Mouse (Mus musculus) cerebellum, adult 2 months (tissue): ENCODE measurements at regions not wholly inside any gene's neighbourhood (a gene's known extent, or its start where the extent isn't known, plus 50 kb on each side); places are given as distances from the start of the nearest gene placed in this dataset.
A peak's percentile ranks its signal among the peaks of the same experiment; 100 is the strongest.

ENCODE experiments used
- DNase-seq, 2 experiments: peaks; one replicate each; pipeline ENCODE4 v3.0.0; 2021
- H3K27ac ChIP-seq: fragments of 200-500 bp; 2 replicates; pipeline ENCODE4 v1.5.1; 2012; ENCODE audit warnings: low read length, control low read depth, inconsistent platforms; ENCODE audit not compliant: insufficient read depth
- H3K27me3 ChIP-seq: fragments of 200-500 bp; 2 replicates; pipeline ENCODE4 v1.6.1; 2012; ENCODE audit warnings: inconsistent platforms, mild to moderate bottlenecking, low read length, moderate library complexity; ENCODE audit not compliant: control insufficient read depth, insufficient read depth
- H3K4me1 ChIP-seq: fragments of 200-500 bp; 2 replicates; pipeline ENCODE4 v1.6.1; 2011; ENCODE audit warnings: low read length; ENCODE audit not compliant: control insufficient read depth, insufficient read depth
- H3K4me3 ChIP-seq: fragments of 200-500 bp; replicated peaks from 2 replicates; pipeline ENCODE3; 2011; ENCODE audit warnings: mild to moderate bottlenecking, low read depth, low read length, control low read depth; ENCODE audit not compliant: insufficient read depth
- CTCF ChIP-seq: fragments of 200-500 bp; IDR thresholded peaks from 2 replicates; pipeline ENCODE4 v1.5.1; 2011; ENCODE audit warnings: low read depth, mild to moderate bottlenecking, control low read depth, low read length, moderate library complexity, borderline replicate concordance; ENCODE audit not compliant: insufficient read depth
- POLR2A ChIP-seq: fragments of 200-500 bp; IDR thresholded peaks from 2 replicates; pipeline ENCODE4 v1.6.1; 2011; ENCODE audit warnings: low read length, control low read depth, borderline replicate concordance; ENCODE audit not compliant: insufficient read depth
- WGBS: fragments of 180-500 bp; shearing (Covaris S2); methylation state at CpG from one replicate; pipeline ENCODE4 v1.1.7; 2018; 5-methylcytosine and 5-hydroxymethylcytosine counted together

- Histone ChIP-seq H3K4me1 (no peaks in the 10 kb centered on the region), H3K27ac (no peak overlapping the region), H3K4me3 (no peak overlapping the region), H3K27me3 (no peaks in the 10 kb centered on the region; the same call in 1 of the 2 replicates)
- TF ChIP-seq POLR2A: no peak
- TF ChIP-seq CTCF: no peak
- 81% methylated on average over 4 of the region's 4 CpGs for WGBS
- no peak for DNase-seq
Measured at GRCm38 (mm10) chr3:51064201-51064600, 160.0 kb upstream of the Noct start.

GRCm38 (mm10) chr3:51066373-51066772, 157.9 kb upstream of the Noct start:
- Histone ChIP-seq H3K27ac (no peak overlapping the region), H3K27me3 (no peaks in the 10 kb centered on the region; the same call in 1 of the 2 replicates), H3K4me1 (no peaks in the 10 kb centered on the region), H3K4me3 (no peak overlapping the region)
- no peak for DNase-seq
- 16% methylated on average over 5 of the region's 5 CpGs for WGBS
- TF ChIP-seq POLR2A (no peak), CTCF (no peak)

- Histone ChIP-seq H3K4me3 (no peak overlapping the region), H3K27me3 (no peaks in the 10 kb centered on the region), H3K27ac (no peak overlapping the region), H3K4me1 (no peaks in the 10 kb centered on the region; the same call in 1 of the 2 replicates)
- TF ChIP-seq CTCF: no peak
- no peak for TF ChIP-seq POLR2A
- no peak for DNase-seq
- WGBS: 62% methylated on average over 10 of the region's 10 CpGs
Measured at GRCm38 (mm10) chr3:51072417-51072816, 151.8 kb upstream of the Noct start.

GRCm38 (mm10) chr3:51073003-51073679, 151.1 kb upstream of the Noct start:
- no peak for DNase-seq
- no peaks in the 10 kb centered on the region; the same call in 1 of the 2 replicates for H3K4me1 ChIP-seq
- H3K27me3 ChIP-seq: no peaks in the 10 kb centered on the region
- H3K27ac ChIP-seq: no peak overlapping the region
- no peak overlapping the region for H3K4me3 ChIP-seq
- WGBS: 96% methylated on average over 15 of the region's 15 CpGs
- TF ChIP-seq POLR2A: no peak
- TF ChIP-seq CTCF: no peak

GRCm38 (mm10) chr3:51073743-51074319, 150.4 kb upstream of the Noct start:
- Histone ChIP-seq H3K27ac (no peak overlapping the region), H3K4me1 (no peaks in the 10 kb centered on the region; the same call in 1 of the 2 replicates), H3K4me3 (no peak overlapping the region), H3K27me3 (no peaks in the 10 kb centered on the region)
- 92% methylated on average over 7 of the region's 7 CpGs for WGBS
- no peak for DNase-seq
- TF ChIP-seq CTCF (no peak), POLR2A (no peak)

- H3K27me3 ChIP-seq: no peaks in the 10 kb centered on the region
- no peak overlapping the region for H3K4me3 ChIP-seq
- no peaks in the 10 kb centered on the region; the same call in 1 of the 2 replicates for H3K4me1 ChIP-seq
- peak; percentile 43 to 66 for DNase-seq
- no peak overlapping the region for H3K27ac ChIP-seq
- 10% methylated on average over 10 of the region's 10 CpGs for WGBS
- TF ChIP-seq POLR2A (no peak), CTCF (no peak)
Measured at GRCm38 (mm10) chr3:51075219-51075920, 148.9 kb upstream of the Noct start.

GRCm38 (mm10) chr3:51078459-51078858, 145.8 kb upstream of the Noct start:
- DNase-seq: no peak
- Histone ChIP-seq H3K4me3 (no peak overlapping the region), H3K27ac (no peak overlapping the region), H3K27me3 (no peaks in the 10 kb centered on the region), H3K4me1 (no peaks in the 10 kb centered on the region; the same call in 1 of the 2 replicates)
- TF ChIP-seq POLR2A (no peak), CTCF (no peak)
- 70% methylated on average over 4 of the region's 4 CpGs for WGBS
